Comparison of ENCODE assay signal across 8 mouse cellular contexts in the genomic region with DNA sequence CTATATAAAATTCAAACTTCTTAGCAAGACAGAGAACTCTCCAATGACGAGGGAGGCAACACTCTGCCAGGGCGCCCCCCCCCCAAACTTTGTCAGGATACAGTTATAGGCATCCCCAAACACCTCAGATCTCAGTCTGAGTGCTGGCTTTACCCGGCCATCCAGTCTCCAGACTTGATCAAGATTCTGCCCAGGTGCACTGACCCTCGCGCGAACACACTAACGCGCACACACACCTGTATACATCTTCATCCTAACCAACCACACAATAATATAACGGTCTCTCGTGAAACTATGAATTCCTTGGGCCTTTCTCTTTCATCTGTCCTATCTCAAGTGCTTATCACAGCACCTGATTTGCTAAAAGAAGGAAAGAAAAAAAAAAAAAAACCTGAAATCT. TPM values are rescaled to one million over a fixed set of nuclear protein-coding genes. Genes with fewer than 3 reads are reported as not detected.
DNase-seq lines count a peak whose midpoint lies in the region; ATAC-seq lines count a peak whose summit lies in the region.

No protein-coding gene starts in this region.

- H3K36me3 ChIP-seq in limb, embryonic 10.5 days = no peaks in the 10 kb centered on the region
- no peaks in the 10 kb centered on the region for H3K36me3 ChIP-seq in stomach, embryonic 14.5 days (ENCODE audit: control insufficient read depth, insufficient read depth, low read length)

- DNase-seq in cerebellum, adult 9-10 months = peak; percentile 19
- no peak for DNase-seq in cerebellum, adult 8-10 months
- DNase-seq in right cerebral cortex, postnatal 4 days = peak; percentile 7
- no peak for DNase-seq in right cerebral cortex, postnatal 14 days
- no peak for DNase-seq in limb, embryonic 10.5 days (ENCODE audit: low spot score)
- no peak for DNase-seq in left cerebral cortex, postnatal 25 days (ENCODE audit: low spot score in 2 of 2)

- no peak for ATAC-seq in stomach, embryonic 14.5 days (ENCODE audit: insufficient number of reproducible peaks, insufficient read depth, low FRiP score, low read depth)
- ATAC-seq in frontal cortex, adult (ENCODE audit: low TSS enrichment) = no peak

- peak overlapping the region; percentile 66 for H3K9ac ChIP-seq in stomach, embryonic 14.5 days (replicated peaks; ENCODE audit: low read depth, low read length)

- peaks cover 16% of the 10 kb centered on the region for H3K4me1 ChIP-seq in limb, embryonic 10.5 days
- H3K4me1 ChIP-seq in stomach, embryonic 14.5 days (ENCODE audit: control insufficient read depth, insufficient read depth, low read length) = peaks cover 13% of the 10 kb centered on the region; the same call in 1 of the 2 replicates

- intact Hi-C loops in left cerebral cortex, postnatal 25 days (cut with DNase I) = loop anchor here (1.0 to 5.0 kb wide), 2 partner anchors 84 to 226 kb away; a partner anchor contains a TSS

- H3K9me3 ChIP-seq in limb, embryonic 10.5 days (replicated peaks) = no peaks in the 10 kb centered on the region
- H3K9me3 ChIP-seq in stomach, embryonic 14.5 days (ENCODE audit: control insufficient read depth, low read depth, low read length) = no peaks in the 10 kb centered on the region

- 13% methylated on average over 10 of the region's 10 CpGs for WGBS in limb, embryonic 10.5 days
- 6% methylated on average over 10 of the region's 10 CpGs for WGBS in stomach, embryonic 14.5 days

- H3K4me3 ChIP-seq in limb, embryonic 10.5 days = peak overlapping the region; percentile 90
- peak overlapping the region; percentile 72 for H3K4me3 ChIP-seq in stomach, embryonic 14.5 days (ENCODE audit: low read depth, low read length)

- H3K27me3 ChIP-seq in limb, embryonic 10.5 days (ENCODE audit: low read depth, poor library complexity, severe bottlenecking) = no peaks in the 10 kb centered on the region
- H3K27me3 ChIP-seq in stomach, embryonic 14.5 days (ENCODE audit: control insufficient read depth, insufficient read depth, low read length) = no peaks in the 10 kb centered on the region

- H3K27ac ChIP-seq in limb, embryonic 10.5 days = peak overlapping the region; percentile 91; the same call in 1 of the 2 replicates
- H3K27ac ChIP-seq in stomach, embryonic 14.5 days (ENCODE audit: low read length) = peak overlapping the region; percentile 90; the same call in 1 of the 2 replicates

- H3K4me2 ChIP-seq in stomach, embryonic 14.5 days (replicated peaks; ENCODE audit: low read depth, low read length) = peak overlapping the region; percentile 92

RNA-seq across cellular contexts. Expression of a gene that starts 0.9 kb away (rescaled TPM):
- 81.4 and 91.7 TPM in 2 replicates for polyA plus RNA-seq in limb, embryonic 10.5 days (2016; fragmentation: Nextera tagmentation; extraction: Ambion mirVana)
- polyA plus RNA-seq in stomach, embryonic 14.5 days (2014; fragmentation: Nextera tagmentation; extraction: Ambion mirVana) = 86.7 and 97.6 TPM in 2 replicates
- total RNA-seq in left cerebral cortex, postnatal 25 days (2021) = 10 to 100 TPM; 59.0 to 60.6 TPM

RNA-seq across cellular contexts. Expression of a gene that starts 41.6 kb away (rescaled TPM):
- 9.4 and 13.1 TPM in 2 replicates for polyA plus RNA-seq in limb, embryonic 10.5 days (2016; fragmentation: Nextera tagmentation; extraction: Ambion mirVana)
- polyA plus RNA-seq in stomach, embryonic 14.5 days (2014; fragmentation: Nextera tagmentation; extraction: Ambion mirVana) = 29.4 and 33.3 TPM in 2 replicates
- 10 to 100 TPM; 12.6 to 12.9 TPM for total RNA-seq in left cerebral cortex, postnatal 25 days (2021)

RNA-seq across cellular contexts. Expression of a gene that starts 59.7 kb away (rescaled TPM):
- 1.5 and 1.9 TPM in 2 replicates for polyA plus RNA-seq in limb, embryonic 10.5 days (2016; fragmentation: Nextera tagmentation; extraction: Ambion mirVana)
- polyA plus RNA-seq in stomach, embryonic 14.5 days (2014; fragmentation: Nextera tagmentation; extraction: Ambion mirVana) = 2.5 and 2.6 TPM in 2 replicates
- 1 to 10 TPM; 7.5 to 8.6 TPM for total RNA-seq in left cerebral cortex, postnatal 25 days (2021)

Comparison
In these comparisons a context has a peak if more than half of its experiments do, and no peak if none do; other contexts are left out.
1. DNase-seq: peak in cerebellum, adult 9-10 months (single experiment) and right cerebral cortex, postnatal 4 days (single experiment); none in cerebellum, adult 8-10 months (single experiment), right cerebral cortex, postnatal 14 days (single experiment), limb, embryonic 10.5 days (single experiment) and left cerebral cortex, postnatal 25 days (0 of 2).